Mouse (Mus musculus) adrenal gland (tissue): ENCODE measurements at regions not wholly inside any gene's neighbourhood (a gene's known extent, or its start where the extent isn't known, plus 50 kb on each side); places are given as distances from the start of the nearest gene placed in this dataset.
"Not testable (repeated sequence)": the region's sequence is repeated elsewhere in the genome, so short reads cannot be mapped to it uniquely, and the experiment has no call there.

ENCODE experiments used
- intact Hi-C: fragments of 180-260 bp; cut with DNase I; formaldehyde crosslinking; loops from one replicate; pipeline ENCODE4 v1.15.1; 2025

DNA sequence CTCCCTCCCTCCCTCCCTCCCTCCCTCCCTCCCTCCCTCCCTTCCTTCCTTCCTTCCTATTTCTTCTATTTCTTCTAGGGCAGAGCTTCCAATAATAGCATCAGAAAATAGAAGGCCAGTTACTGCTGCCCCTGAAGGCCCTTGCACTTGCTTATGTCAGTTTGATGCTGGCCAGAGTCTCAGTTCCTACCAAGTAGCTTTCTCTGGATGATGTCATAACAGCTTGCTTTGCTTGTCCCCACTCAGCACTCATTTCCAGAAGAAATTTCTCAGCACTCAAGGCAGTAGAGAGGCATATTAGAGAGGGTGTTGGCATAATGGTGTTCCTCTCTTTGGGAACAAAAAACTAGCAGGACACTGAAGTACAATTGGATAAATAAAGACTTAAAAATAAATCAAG, 811.6 kb upstream of the 4930444P10Rik start:
- intact Hi-C loops, result no loop called here

DNA sequence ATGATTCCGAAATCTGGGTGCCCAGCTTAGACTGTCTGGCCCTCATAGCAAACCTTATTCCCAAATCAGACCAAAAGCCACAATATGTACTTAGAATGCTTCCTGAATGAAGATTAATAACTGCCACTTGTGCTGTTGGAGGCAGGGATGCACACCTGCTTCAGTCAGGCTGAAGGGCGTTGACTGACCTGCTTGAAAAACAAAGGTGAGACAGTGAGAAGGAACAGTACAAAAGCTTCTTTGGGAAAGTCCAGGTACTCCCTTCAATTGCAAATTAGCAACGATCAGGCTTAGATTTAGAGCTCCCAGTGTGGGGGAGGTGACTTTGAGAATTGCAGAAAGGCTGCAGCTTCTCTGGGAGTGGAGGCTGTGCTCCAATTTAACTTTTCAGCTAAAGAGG, 775.3 kb upstream of the 4930444P10Rik start:
- intact Hi-C loops, result not testable (repeated sequence)

DNA sequence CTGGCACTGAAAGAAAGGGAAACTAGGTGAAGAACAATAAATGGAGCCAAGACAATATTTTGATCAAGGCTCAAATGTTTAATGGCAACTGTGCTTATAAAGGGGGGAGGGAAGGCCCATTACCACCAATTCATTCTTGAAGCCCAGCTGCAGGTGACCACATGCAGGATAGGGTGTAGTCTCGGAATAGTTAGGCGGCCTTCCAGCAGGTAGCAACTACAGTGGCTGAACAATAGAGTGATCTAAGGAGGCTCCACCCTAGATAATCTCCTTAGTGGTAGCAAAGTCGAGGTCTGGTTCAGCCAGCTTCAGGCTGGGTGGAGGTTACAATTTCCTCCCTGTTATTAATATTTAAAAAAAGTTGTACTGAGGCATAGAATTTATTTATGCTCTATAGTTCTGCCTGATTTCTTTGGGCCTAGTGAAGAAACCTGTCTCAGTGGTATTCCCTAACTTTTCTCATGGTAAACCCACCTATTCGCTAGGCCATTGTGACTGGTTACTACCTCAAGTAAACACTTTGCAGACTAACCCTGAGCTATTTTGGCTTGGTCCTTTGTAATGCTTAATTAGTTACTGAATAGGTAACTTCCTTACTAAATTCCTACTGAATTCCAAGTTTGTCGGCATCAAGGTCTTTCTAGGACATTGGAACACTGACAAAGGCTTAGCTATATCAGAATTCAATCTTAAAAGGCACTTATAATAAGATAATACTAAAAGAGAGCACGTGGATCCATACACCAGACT, 774.1 kb upstream of the 4930444P10Rik start:
- intact Hi-C loops, result not testable (repeated sequence)

DNA sequence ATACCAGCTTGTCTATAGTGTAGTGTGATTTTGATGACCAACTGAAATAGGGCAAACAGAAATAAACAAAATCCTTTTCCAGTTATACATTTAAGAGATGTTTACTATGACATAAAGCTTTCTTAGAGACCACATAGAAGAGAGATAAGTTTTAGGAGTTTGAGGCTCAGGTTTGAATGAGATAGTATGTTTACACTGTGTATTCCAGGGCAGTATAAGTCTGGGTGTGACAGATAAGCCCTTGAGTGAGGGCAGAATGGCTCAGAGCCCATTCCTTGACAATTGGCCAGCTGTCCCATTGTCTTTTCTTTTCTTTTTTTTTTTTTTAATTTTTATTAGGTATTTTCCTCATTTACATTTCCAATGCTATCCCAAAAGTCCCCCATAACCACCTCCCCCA, 744.0 kb upstream of the 4930444P10Rik start:
- intact Hi-C loops, result no loop called here

DNA sequence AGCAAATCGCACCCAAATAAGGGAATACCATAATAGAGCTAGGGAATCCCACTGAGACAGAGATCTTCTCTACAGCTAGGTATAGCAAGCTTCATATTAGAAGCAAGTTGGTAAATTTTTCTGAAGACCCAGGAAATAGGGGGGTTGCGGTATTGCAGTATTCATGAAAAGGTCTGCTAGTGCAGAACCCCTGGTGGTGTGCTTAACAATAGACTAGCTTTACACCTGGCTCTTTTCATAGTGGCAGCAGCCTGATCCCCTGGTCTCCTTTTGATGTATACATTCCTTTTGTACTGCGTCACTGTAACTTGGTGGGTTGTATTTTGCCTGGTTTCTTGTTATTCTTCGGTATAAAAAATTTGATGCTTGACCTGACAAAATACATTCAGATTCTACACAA, 731.6 kb upstream of the 4930444P10Rik start:
- intact Hi-C loops, result not testable (repeated sequence)

DNA sequence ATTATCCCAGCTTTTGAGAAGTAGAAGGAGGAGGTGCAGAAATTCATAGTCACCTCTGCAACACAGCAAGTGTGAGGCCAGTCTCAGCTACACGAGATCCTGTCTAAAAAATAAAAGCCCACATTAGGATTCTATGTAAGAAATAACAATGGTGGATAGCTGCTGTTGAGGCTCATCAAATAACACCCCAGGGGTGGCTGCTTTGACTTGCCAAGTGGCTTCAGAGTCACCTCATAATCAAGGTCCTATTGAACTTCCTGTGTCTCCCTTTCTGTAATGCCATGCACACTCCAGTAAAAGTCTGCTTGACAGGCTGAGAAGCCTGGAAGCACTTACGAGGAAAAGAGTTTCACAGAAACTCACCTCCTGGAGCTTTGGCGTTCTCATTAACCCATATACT, 730.9 kb upstream of the 4930444P10Rik start:
- intact Hi-C loops, result no loop called here

DNA sequence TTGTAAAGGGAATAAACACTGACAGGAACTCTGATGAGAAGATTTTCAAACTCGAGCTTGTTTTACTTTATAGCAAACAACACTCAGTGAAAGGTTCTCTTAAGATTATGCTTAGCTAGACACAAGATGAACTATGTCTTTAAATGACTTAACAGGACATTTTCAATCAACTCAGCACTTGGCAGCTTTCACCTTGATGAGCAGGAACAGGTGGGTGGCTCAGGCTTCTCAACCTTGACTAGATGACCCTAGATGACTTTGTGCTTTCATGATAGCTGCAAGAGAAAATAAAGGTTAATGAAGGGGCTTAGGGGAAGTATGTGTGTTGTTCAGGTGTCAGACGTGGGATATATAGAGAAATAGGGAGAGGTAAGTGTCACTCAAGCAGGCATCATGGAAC, 728.1 kb upstream of the 4930444P10Rik start:
- intact Hi-C loops, result no loop called here

DNA sequence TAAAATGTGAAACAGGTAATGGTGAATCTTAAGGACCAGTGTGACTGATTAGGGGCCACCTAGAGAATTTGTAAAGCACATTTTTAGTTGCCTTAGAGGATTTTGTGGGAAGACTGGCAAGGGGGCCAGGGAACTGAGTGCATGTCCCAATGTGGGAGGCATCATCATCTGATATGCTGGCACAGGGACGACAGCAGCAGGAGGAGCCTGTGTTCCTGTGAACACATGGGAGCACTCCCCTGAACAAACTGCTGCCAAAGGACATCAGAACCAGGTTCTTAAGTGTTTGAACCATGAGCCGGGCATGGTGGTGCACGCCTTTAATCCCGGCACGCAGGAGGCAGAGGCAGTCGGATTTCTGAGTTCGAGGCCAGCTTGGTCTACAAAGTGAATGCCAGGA, 723.4 kb upstream of the 4930444P10Rik start:
- intact Hi-C loops, result no loop called here

DNA sequence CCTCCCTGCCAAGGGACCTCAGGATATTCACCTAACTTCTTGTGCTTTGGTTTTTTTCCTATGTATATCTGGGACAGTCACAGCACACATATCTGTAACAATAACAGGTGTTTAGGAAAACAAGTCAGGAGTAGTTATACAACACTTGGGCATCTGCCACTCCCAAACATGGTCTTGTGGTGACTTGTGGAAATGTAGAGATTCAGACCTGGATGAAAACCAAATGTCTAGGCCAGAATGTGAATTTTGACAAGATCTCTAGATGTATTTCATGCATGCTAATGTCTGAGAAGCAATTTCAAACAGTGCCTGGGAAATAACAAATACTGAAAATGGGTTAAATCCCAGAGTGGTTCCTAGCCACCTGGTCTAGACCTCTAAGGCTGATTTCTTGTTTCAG, 722.6 kb upstream of the 4930444P10Rik start:
- intact Hi-C loops, result no loop called here

DNA sequence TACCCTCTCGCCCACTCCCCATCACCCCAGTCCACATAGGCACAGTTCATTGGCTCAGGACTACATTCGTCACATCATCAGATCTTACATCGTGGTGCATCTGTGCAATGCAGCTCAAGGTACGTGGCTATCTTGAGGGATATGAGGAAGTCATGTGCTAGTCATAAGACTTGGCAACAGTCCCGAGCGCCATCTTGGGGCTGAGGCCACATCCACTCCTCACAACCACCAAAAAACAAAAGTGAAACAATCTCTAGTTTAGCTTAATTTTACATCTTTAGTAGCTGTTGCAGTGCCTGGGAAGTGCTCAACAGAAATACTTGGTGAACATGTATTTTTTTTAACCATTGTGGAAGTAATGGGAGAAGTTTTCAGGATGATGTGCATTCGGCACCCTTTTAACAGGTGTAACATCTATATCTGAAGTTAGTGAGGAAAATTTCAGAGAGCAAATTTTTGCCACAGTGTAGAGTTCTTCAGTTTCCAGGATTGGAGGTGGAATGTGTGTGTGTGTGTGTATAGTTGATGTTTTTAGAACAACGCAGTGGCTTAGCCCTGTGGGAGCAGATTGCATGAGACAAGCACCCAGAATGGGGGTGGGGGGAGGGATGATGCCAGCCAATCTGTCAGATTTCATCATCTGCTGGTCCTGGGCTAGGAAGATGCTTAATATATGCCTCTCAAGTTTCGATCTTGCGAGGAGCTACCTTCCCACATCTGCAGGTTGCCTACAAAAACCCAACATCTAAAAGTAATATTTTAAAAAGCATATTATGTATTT, 716.4 kb upstream of the 4930444P10Rik start:
- intact Hi-C loops, result no loop called here

DNA sequence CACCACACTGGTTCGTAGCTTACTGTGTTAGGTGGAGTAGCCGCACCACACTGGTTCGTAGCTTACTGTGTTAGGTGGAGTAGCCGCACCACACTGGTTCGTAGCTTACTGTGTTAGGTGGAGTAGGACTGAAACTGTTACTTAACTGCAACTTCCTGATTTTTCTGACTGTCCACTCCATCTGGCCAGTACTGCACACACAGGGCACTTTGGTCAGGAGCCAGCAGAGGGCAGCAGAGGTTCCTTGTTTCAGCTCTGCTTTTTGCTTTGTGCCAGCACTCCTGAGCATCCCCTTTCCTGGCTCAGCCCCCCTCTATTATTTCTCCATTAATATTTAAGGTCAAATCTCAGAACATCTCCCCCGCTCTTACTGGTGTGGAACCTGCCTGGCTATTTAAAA, 705.2 kb upstream of the 4930444P10Rik start:
- intact Hi-C loops, result loop anchor here (1.0 kb wide), 1 partner anchor 325 kb away; no protein-coding TSS in a partner anchor

DNA sequence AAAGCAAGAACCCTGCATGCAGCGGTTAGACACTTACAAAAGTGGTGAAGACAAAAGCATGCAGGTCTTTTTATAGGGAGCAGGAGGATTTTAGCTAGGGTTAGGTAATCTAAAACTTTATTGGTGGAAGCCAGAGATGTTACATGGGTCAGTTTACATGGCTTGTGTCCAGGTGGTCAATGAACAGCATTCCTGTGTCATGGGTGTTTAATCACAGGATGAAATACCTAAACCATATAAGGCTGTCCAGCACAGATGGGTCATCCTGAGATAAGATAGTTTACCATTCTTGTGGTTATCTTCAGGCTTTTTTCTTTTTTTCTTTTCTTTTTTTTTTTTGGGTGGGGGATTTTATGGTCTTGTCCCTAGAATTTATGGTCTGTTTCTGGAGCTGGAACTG, 703.3 kb upstream of the 4930444P10Rik start:
- intact Hi-C loops, result no loop called here

DNA sequence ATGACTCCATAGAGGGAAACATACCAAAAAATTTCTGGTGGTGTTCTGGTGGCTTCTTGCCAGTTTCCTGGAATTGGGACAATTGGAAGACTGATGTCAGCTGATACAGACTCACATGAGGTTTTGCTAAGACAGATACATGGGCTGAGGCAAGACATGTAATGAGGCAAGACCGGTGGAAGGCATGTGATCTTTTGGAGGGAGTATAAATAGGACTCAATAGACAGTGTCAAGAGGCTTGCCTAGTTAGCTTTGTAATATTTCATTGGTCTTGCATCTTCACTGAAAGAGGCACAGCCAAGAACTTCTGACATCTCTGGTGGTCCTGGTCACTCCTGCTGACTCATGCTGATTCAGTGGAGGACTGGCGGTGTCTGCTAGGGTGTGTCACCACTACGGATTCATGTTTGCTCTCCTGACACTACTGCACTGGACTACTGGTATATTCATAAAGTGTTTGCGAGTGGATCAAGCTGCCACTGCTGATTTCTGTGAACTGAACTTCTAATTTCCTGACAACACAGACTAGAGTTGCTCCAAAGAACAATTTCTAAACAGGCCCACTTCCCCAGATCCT, 697.7 kb upstream of the 4930444P10Rik start:
- intact Hi-C loops, result no loop called here

DNA sequence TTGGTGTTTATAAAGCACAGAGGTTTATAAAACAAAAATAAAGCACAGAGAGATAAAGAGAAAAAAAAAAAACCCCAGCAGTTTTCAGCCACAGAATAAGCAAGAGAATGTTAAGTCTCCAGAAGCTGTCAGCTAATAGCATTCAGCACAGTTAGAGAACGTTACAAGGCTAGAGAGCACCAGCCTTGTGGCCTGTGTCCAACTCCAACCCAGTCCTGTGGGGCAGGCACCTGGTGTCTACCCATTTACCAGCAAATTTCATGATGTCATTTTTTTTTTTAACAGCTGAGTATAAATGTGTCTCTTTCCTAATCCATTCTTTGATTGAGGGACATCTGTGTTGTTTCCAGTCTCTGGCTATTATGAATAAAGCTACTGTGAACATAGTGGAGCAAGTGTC, 686.7 kb upstream of the 4930444P10Rik start:
- intact Hi-C loops, result no loop called here

DNA sequence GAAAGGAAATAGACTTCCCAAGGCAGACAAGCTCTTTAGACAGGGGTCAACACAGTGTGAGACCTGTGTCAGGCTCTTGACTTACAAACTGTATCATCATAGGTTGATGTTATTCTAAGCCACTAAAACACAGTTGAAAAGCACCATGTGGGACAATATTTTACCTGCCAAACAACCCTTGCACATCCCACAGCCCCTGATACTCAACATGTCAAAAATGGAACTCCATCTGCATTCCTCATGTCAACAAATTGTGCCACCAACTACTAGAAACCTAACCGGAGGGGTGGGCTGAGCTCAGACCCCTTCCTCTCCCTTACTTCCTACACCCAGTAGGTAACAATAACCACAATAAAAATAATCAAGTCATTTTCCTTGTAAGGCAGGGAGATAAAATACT, 667.8 kb upstream of the 4930444P10Rik start:
- intact Hi-C loops, result no loop called here
